Mouse (Mus musculus): Measurements from ENCODE around the gene Tbcel. TPM values are rescaled to one million over a fixed set of nuclear protein-coding genes. Genes with fewer than 3 reads are reported as not detected.

The Tbcel gene
- polyA plus RNA-seq, 1 experiment from 2014 or later = 5.8 TPM

- Histone ChIP-seq H3K4me3 (ENCODE audit: low read depth, low read length) (no peak overlapping the region), H3K9me3 (ENCODE audit: control insufficient read depth, low read length) (no peaks in the 10 kb centered on the region), H3K36me3 (ENCODE audit: control insufficient read depth, insufficient read depth, low read length) (no peaks in the 10 kb centered on the region), H3K27ac (ENCODE audit: low read depth, low read length) (no peak overlapping the region), H3K4me1 (replicated peaks; ENCODE audit: control insufficient read depth, insufficient read depth, low read length) (no peaks in the 10 kb centered on the region), H3K9ac (ENCODE audit: low read length) (no peak overlapping the region), H3K27me3 (ENCODE audit: control insufficient read depth, insufficient read depth, low read length) (no peaks in the 10 kb centered on the region), H3K4me2 (ENCODE audit: low read depth, low read length, severe bottlenecking) (no peak overlapping the region)
- WGBS = 91% methylated on average over 8 of the region's 8 CpGs
- DNase-seq (ENCODE audit: low spot score) (no peak), ATAC-seq (replicated peaks; ENCODE audit: low FRiP score) (no peak)
Observed at GRCm38 (mm10) chr9:42454364-42454763, 53.2 kb downstream of the Tbcel start.

GRCm38 (mm10) chr9:42449043-42449442, 58.6 kb downstream of the Tbcel start:
- Histone ChIP-seq H3K27me3 (ENCODE audit: control insufficient read depth, insufficient read depth, low read length) (no peaks in the 10 kb centered on the region), H3K9ac (ENCODE audit: low read length) (no peak overlapping the region), H3K9me3 (ENCODE audit: control insufficient read depth, low read length) (no peaks in the 10 kb centered on the region), H3K4me1 (replicated peaks; ENCODE audit: control insufficient read depth, insufficient read depth, low read length) (no peaks in the 10 kb centered on the region), H3K36me3 (ENCODE audit: control insufficient read depth, insufficient read depth, low read length) (no peaks in the 10 kb centered on the region; the same call in 1 of the 2 replicates), H3K27ac (ENCODE audit: low read depth, low read length) (no peak overlapping the region), H3K4me2 (ENCODE audit: low read depth, low read length, severe bottlenecking) (no peak overlapping the region), H3K4me3 (ENCODE audit: low read depth, low read length) (no peak overlapping the region)
- ATAC-seq (replicated peaks; ENCODE audit: low FRiP score) (no peak), DNase-seq (ENCODE audit: low spot score) (no peak)
- WGBS = 92% methylated on average over 6 of the region's 6 CpGs

- Histone ChIP-seq H3K4me2 (ENCODE audit: low read depth, low read length, severe bottlenecking) (no peak overlapping the region), H3K9me3 (ENCODE audit: control insufficient read depth, low read length) (no peaks in the 10 kb centered on the region), H3K9ac (ENCODE audit: low read length) (no peak overlapping the region), H3K4me3 (ENCODE audit: low read depth, low read length) (no peak overlapping the region), H3K27me3 (ENCODE audit: control insufficient read depth, insufficient read depth, low read length) (no peaks in the 10 kb centered on the region), H3K4me1 (replicated peaks; ENCODE audit: control insufficient read depth, insufficient read depth, low read length) (peaks cover 5% of the 10 kb centered on the region; the same call in 1 of the 2 replicates), H3K36me3 (ENCODE audit: control insufficient read depth, insufficient read depth, low read length) (peaks cover 4% of the 10 kb centered on the region), H3K27ac (ENCODE audit: low read depth, low read length) (no peak overlapping the region)
- ATAC-seq (replicated peaks; ENCODE audit: low FRiP score) (no peak), DNase-seq (ENCODE audit: low spot score) (no peak)
- 94% methylated on average over 8 of the region's 8 CpGs for WGBS
Observed at GRCm38 (mm10) chr9:42442100-42442499, 65.5 kb downstream of the Tbcel start.

- Histone ChIP-seq H3K4me2 (ENCODE audit: low read depth, low read length, severe bottlenecking) (no peak overlapping the region), H3K27me3 (ENCODE audit: control insufficient read depth, insufficient read depth, low read length) (no peaks in the 10 kb centered on the region), H3K4me3 (ENCODE audit: low read depth, low read length) (no peak overlapping the region), H3K36me3 (ENCODE audit: control insufficient read depth, insufficient read depth, low read length) (peaks cover 4% of the 10 kb centered on the region), H3K9ac (ENCODE audit: low read length) (no peak overlapping the region), H3K4me1 (replicated peaks; ENCODE audit: control insufficient read depth, insufficient read depth, low read length) (peaks cover 5% of the 10 kb centered on the region; the same call in 1 of the 2 replicates), H3K9me3 (ENCODE audit: control insufficient read depth, low read length) (no peaks in the 10 kb centered on the region), H3K27ac (ENCODE audit: low read depth, low read length) (no peak overlapping the region)
- 96% methylated on average over 2 of the region's 2 CpGs for WGBS
- ATAC-seq (replicated peaks; ENCODE audit: low FRiP score) = no peak
- DNase-seq (ENCODE audit: low spot score) = no peak
Observed at GRCm38 (mm10) chr9:42441234-42441633, 66.4 kb downstream of the Tbcel start.

GRCm38 (mm10) chr9:42439446-42439845, 68.2 kb downstream of the Tbcel start:
- Histone ChIP-seq H3K9ac (ENCODE audit: low read length) (no peak overlapping the region), H3K27ac (ENCODE audit: low read depth, low read length) (no peak overlapping the region), H3K9me3 (ENCODE audit: control insufficient read depth, low read length) (no peaks in the 10 kb centered on the region), H3K36me3 (ENCODE audit: control insufficient read depth, insufficient read depth, low read length) (peaks cover 4% of the 10 kb centered on the region), H3K4me2 (ENCODE audit: low read depth, low read length, severe bottlenecking) (no peak overlapping the region), H3K27me3 (ENCODE audit: control insufficient read depth, insufficient read depth, low read length) (no peaks in the 10 kb centered on the region), H3K4me3 (ENCODE audit: low read depth, low read length) (no peak overlapping the region), H3K4me1 (replicated peaks; ENCODE audit: control insufficient read depth, insufficient read depth, low read length) (peaks cover 5% of the 10 kb centered on the region; the same call in 1 of the 2 replicates)
- WGBS = 11% methylated on average over 4 of the region's 4 CpGs
- no peak for DNase-seq (ENCODE audit: low spot score)
- ATAC-seq (replicated peaks; ENCODE audit: low FRiP score) = no peak

DNA sequence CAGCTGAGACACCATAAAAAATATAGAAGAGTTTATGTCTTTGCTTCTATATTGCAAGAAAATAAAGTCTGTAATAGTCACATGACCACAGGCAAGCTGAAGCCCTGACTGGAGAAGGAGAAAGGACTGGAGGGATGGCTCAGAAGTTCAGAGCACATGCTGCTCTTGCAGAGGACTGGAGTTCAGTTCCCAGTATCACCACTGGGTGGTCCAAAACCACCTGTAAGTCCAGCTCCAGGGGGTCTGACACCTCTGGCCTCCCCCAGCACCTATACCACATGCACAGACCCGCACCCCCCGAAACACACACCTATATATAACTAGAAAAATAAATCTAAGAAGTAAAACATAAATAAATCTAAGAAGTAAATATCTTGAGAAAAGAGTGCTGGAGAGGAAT, 75.5 kb downstream of the Tbcel start:
- DNase-seq (ENCODE audit: low spot score) (no peak), ATAC-seq (replicated peaks; ENCODE audit: low FRiP score) (no peak)
- Histone ChIP-seq H3K9me3 (ENCODE audit: control insufficient read depth, low read length) (no peaks in the 10 kb centered on the region), H3K4me3 (ENCODE audit: low read depth, low read length) (no peak overlapping the region), H3K36me3 (ENCODE audit: control insufficient read depth, insufficient read depth, low read length) (peaks cover 2% of the 10 kb centered on the region; the same call in 1 of the 2 replicates), H3K4me2 (ENCODE audit: low read depth, low read length, severe bottlenecking) (no peak overlapping the region), H3K9ac (ENCODE audit: low read length) (no peak overlapping the region), H3K4me1 (replicated peaks; ENCODE audit: control insufficient read depth, insufficient read depth, low read length) (no peaks in the 10 kb centered on the region), H3K27me3 (ENCODE audit: control insufficient read depth, insufficient read depth, low read length) (no peaks in the 10 kb centered on the region), H3K27ac (ENCODE audit: low read depth, low read length) (no peak overlapping the region)
- 96% methylated on average over 2 of the region's 2 CpGs for WGBS

- no peak for DNase-seq (ENCODE audit: low spot score)
- H3K4me1 ChIP-seq (replicated peaks; ENCODE audit: control insufficient read depth, insufficient read depth, low read length) = no peaks in the 10 kb centered on the region
- H3K4me2 ChIP-seq (ENCODE audit: low read depth, low read length, severe bottlenecking) = no peak overlapping the region
- 94% methylated on average over 2 of the region's 2 CpGs for WGBS
- no peak overlapping the region for H3K9ac ChIP-seq (ENCODE audit: low read length)
- no peaks in the 10 kb centered on the region for H3K27me3 ChIP-seq (ENCODE audit: control insufficient read depth, insufficient read depth, low read length)
- no peak overlapping the region for H3K4me3 ChIP-seq (ENCODE audit: low read depth, low read length)
- no peak overlapping the region for H3K27ac ChIP-seq (ENCODE audit: low read depth, low read length)
- no peak for ATAC-seq (replicated peaks; ENCODE audit: low FRiP score)
- peaks cover 2% of the 10 kb centered on the region; the same call in 1 of the 2 replicates for H3K36me3 ChIP-seq (ENCODE audit: control insufficient read depth, insufficient read depth, low read length)
- no peaks in the 10 kb centered on the region for H3K9me3 ChIP-seq (ENCODE audit: control insufficient read depth, low read length)
Observed at GRCm38 (mm10) chr9:42431606-42432005, 76.0 kb downstream of the Tbcel start.

DNA sequence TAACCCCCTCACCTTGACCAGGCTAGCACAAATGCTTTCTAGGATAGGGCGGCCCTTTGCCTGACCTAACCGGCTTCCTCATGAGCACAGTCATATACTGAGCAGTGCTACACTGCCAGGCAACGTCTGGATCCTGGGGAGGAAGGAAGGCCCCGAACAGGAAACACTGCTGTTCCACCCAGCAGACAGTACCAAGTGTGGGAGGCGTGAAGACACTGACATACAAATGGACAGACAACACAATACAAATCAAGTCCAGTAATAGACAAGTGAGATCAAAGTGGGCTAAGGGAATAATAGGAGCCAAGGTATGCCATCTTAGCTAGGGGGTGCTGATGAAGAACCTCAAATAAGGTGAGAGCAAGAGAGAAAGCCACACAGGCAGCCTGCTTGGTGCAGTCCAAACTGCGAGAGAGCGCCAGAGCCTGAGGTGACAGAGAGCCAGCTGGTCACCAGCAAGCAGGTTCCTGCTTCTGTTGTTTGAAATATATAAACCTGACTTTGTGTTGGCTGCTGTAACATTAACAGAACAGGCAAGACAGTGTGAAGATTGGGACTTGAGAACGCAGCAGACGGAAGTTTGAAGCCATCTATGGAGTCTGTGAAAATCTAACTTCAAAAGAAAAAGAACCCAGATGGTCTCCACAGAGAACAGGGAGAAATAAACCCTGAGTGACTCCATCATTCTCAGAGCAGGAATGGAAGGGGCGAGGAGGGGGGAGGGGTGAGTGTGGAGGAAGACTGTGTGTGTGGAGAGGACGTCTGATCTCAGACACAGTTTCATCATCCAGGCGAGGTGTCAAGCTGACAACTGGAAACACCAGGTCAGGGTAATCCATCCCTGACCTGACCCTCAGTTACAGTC, 79.3 kb downstream of the Tbcel start:
- Histone ChIP-seq H3K4me1 (replicated peaks; ENCODE audit: control insufficient read depth, insufficient read depth, low read length) (no peaks in the 10 kb centered on the region), H3K4me2 (ENCODE audit: low read depth, low read length, severe bottlenecking) (no peak overlapping the region), H3K27ac (ENCODE audit: low read depth, low read length) (no peak overlapping the region), H3K9ac (ENCODE audit: low read length) (no peak overlapping the region), H3K27me3 (ENCODE audit: control insufficient read depth, insufficient read depth, low read length) (no peaks in the 10 kb centered on the region), H3K9me3 (ENCODE audit: control insufficient read depth, low read length) (no peaks in the 10 kb centered on the region), H3K36me3 (ENCODE audit: control insufficient read depth, insufficient read depth, low read length) (peaks cover 2% of the 10 kb centered on the region; the same call in 1 of the 2 replicates), H3K4me3 (ENCODE audit: low read depth, low read length) (no peak overlapping the region)
- DNase-seq (ENCODE audit: low spot score) (no peak), ATAC-seq (replicated peaks; ENCODE audit: low FRiP score) (no peak)
- 85% methylated on average over 12 of the region's 12 CpGs for WGBS

Measured in forebrain, embryonic 11.5 days (tissue).